Comparison of ENCODE assay signal across 19 mouse cellular contexts in the genomic region with DNA sequence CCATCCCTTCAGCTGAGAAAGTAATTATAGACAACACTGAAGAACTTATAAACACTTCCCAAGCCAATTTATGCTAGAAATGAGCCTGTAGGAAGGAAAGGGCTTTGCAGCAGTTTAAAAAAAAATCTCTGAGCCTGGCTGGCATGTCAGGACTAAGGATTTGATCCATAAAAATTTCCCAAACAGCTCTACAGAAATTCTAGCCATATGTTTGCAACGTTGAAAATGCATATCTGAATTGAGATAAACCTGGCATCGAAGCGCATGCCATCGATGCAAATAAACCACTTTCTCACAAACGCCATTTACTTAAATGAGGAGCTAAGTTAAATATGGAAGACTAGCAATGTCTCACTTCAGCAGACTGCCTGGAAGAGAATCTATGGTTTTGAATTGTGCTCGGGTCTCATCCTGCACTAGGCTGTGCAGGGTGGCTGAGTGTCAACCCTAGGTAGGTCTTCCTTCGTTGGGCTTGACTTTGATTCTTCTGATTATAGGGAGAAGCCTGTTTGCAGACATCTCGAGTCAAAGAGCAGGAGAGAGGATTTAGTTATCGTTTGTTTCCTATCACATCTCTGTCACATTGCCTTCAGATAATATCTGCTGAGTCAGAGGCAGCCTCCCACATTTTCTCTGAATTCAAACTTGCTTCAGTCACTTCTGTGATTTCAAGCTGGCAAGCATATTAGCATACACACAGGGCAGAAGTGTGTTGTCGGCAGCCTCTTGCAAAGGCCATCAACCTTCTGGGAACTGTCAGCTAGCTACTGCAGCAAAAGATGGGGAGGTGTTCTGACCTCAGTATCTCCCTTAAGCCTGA.
DNase-seq lines count a peak whose midpoint lies in the region; ATAC-seq and TF ChIP-seq lines count a peak whose summit lies in the region.
"Had no signal": no experiment of that assay in that cellular context is flagged by ENCODE, and none has a peak within 500 bp of the region (broad histone marks: within the 10 kb centered on the region; RNA-seq: fewer than 3 reads in every experiment).

No protein-coding gene starts in this region.

- no peak overlapping the region for H3K4me3 ChIP-seq in midbrain, postnatal 0 days (ENCODE audit: low read depth, low read length)
- H3K4me3 ChIP-seq: erythroblast, embryonic 14.5 days; heart, embryonic 13.5 days; hindbrain, embryonic 10.5 days; kidney, embryonic 15.5 days; limb, embryonic 10.5 days; liver, embryonic 15.5 days; midbrain, embryonic 10.5 days had no signal

- ATAC-seq in megakaryocyte, adult 5-6 weeks (ENCODE audit: poor library complexity, severe bottlenecking), result no peak
- ATAC-seq in midbrain, postnatal 0 days (ENCODE audit: low FRiP score), result no peak
- ATAC-seq: inflammation-experienced regulatory T-cells, adult 6 months had no signal

- no peak overlapping the region for H3K9ac ChIP-seq in midbrain, postnatal 0 days (replicated peaks; ENCODE audit: low read length, poor library complexity, severe bottlenecking)
- H3K9ac ChIP-seq: heart, embryonic 13.5 days; kidney, embryonic 15.5 days; liver, embryonic 15.5 days had no signal

- H3K4me2 ChIP-seq in midbrain, postnatal 0 days (ENCODE audit: low read depth, low read length, poor library complexity, severe bottlenecking), result no peak overlapping the region
- H3K4me2 ChIP-seq: heart, embryonic 13.5 days; kidney, embryonic 15.5 days; liver, embryonic 15.5 days had no signal

- H3K9me3 ChIP-seq in midbrain, postnatal 0 days (ENCODE audit: low read length), result no peaks in the 10 kb centered on the region
- H3K9me3 ChIP-seq: hindbrain, embryonic 10.5 days; kidney, embryonic 15.5 days; limb, embryonic 10.5 days; liver, embryonic 15.5 days; midbrain, embryonic 10.5 days had no signal

- no peaks in the 10 kb centered on the region for H3K27me3 ChIP-seq in midbrain, postnatal 0 days (ENCODE audit: insufficient read depth, low read length)
- H3K27me3 ChIP-seq: heart, embryonic 13.5 days; kidney, embryonic 15.5 days; liver, embryonic 15.5 days had no signal

- intact Hi-C loops in left cerebral cortex, postnatal 4 days (cut with DNase I), result no loop called here
- intact Hi-C loops in left cerebral cortex, postnatal 36 days (cut with DNase I), result no loop called here

- H3K36me3 ChIP-seq in midbrain, postnatal 0 days (ENCODE audit: insufficient read depth, low read length), result no peaks in the 10 kb centered on the region
- H3K36me3 ChIP-seq: heart, embryonic 13.5 days; hindbrain, embryonic 10.5 days; kidney, embryonic 15.5 days; limb, embryonic 10.5 days; liver, embryonic 15.5 days; midbrain, embryonic 10.5 days had no signal

- H3K27ac ChIP-seq in midbrain, postnatal 0 days (ENCODE audit: low read depth, low read length), result no peak overlapping the region
- H3K27ac ChIP-seq: heart, embryonic 13.5 days; hindbrain, embryonic 10.5 days; kidney, embryonic 15.5 days; limb, embryonic 10.5 days; liver, embryonic 15.5 days; midbrain, embryonic 10.5 days had no signal

- WGBS in midbrain, postnatal 0 days, result 80% methylated on average over 10 of the region's 10 CpGs

- peak; percentile 36 for DNase-seq in left cerebral cortex, adult 11 months (ENCODE audit: low spot score)
- no peak for DNase-seq in left cerebral cortex, postnatal 4 days
- DNase-seq in frontal cortex, postnatal 14 days (ENCODE audit: low spot score in 2 of 2), result peak; percentile 20 to 28
- peak; percentile 25 to 40 for DNase-seq in left cerebral cortex, postnatal 36 days (ENCODE audit: low spot score in 2 of 2)
- DNase-seq in cerebellum, postnatal 10 days, result no peak
- no peak for DNase-seq in midbrain, postnatal 0 days (ENCODE audit: low spot score)
- DNase-seq: cerebellum, adult 18-20 months; embryo, embryonic 11 days; gastrocnemius, postnatal 25 days; lung, postnatal 14 days had no signal

- H3K4me1 ChIP-seq in midbrain, postnatal 0 days (ENCODE audit: insufficient read depth, low read length), result no peaks in the 10 kb centered on the region
- H3K4me1 ChIP-seq: heart, embryonic 13.5 days; hindbrain, embryonic 10.5 days; kidney, embryonic 15.5 days; limb, embryonic 10.5 days; liver, embryonic 15.5 days; midbrain, embryonic 10.5 days had no signal

- TF ChIP-seq CTCF in midbrain, postnatal 0 days (IDR thresholded peaks at IDR 0.05), result no peak

Comparison
In these comparisons a context has a peak if more than half of its experiments do, and no peak if none do; other contexts are left out.
1. DNase-seq: peak in left cerebral cortex, adult 11 months (single experiment), frontal cortex, postnatal 14 days (2 of 2) and left cerebral cortex, postnatal 36 days (2 of 2); none in left cerebral cortex, postnatal 4 days (single experiment), cerebellum, postnatal 10 days (0 of 2) and midbrain, postnatal 0 days (single experiment).